Mouse (Mus musculus): ENCODE data around the gene Fam131a.
A peak's percentile ranks its signal among the peaks of the same experiment; 100 is the strongest.

Fam131a gene

DNA sequence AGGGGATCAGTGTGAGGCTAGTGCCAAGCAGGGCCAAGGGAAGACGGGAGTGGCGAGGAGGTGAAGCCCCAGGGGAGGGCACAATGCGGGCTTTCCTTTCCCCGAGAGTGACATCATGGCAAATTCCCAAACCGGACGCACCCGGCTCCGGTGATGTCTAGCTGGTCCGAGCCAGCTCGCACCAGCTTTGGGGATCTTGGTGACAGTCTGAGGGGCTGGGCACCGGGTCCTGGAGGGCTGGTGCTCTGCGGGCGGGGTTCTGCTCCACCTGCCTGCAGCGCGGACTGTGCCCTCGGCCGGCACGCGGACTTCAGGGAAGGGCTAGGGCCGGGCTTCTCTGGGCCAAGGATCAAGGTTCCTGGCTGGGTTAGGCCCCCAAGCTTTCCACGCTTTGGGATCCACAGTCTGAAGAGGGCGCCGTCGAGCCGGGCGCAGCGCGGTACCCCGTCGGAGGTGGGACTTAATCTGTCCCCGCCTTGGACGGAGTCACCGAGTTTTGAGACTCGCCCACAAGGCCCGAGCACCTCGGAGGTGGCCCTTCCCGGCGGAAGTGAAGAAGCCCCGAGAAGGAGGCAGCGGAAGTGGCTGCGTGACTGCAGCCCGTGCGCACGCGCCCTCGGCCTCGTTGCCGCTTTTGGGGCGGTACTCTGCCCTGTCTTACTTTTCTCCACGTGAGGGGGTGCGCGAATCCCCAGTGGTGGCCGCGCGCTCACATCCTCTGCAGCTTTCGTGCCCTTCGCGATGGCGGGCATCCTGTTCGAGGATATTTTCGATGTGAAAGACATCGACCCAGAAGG lies 24.3 kb downstream of the Fam131a start, which contains the start of the genes Polr2h and Clcn2:
TSS of gene Polr2h (plus strand) at position 485 of the 797 bp plus-strand sequence.
TSS of gene Clcn2 (minus strand) at position 566 of the 797 bp plus-strand sequence.
- DNase-seq = peak; percentile 94 to 98

- DNase-seq = peak in 1 of 2 experiments; percentile 3
Observed at GRCm38 (mm10) chr16:20717978-20718670, 25.1 kb downstream of the Fam131a start.

GRCm38 (mm10) chr16:20721808-20722207 lies 28.8 kb downstream of the Fam131a start:
- no peak for DNase-seq

DNA sequence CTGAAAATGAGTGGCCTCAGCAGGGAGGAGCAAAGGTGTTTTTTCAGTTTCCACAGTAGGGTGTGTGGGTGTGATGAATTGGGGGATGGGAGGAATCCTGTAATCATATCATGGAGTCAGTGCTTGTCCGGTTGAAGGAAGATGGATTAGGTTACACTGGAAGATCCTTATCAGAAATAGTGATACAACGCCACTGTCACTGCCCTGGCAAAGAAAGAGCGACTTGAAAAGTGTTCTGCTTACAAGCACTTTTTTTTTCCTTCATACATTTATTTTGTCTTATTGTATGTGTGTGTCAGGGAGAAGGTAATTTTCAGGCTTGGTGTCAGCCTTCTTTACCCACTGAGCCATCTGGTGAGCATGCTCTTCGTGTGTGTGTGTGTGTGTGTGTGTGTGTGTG lies 29.7 kb downstream of the Fam131a start:
- DNase-seq = no peak

DNA sequence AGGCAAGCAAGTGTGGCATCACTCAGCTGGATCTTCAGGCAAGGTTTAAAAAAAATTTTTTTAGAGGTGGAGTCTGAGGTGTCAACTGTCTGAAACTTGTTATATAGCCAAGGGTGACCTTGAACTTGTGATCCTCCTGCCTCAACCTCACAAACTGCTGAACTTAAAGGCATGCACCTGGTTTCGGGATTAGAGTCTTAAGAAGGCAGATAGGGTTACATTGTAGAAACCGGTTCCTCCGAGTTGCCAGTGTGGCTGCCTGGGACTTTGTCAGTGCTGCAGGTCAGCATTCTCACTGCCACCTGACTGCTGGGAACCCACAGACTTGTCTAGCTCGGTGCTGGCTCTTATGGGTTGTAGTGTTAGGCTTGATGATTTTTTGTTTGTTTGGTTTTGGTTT lies 30.2 kb downstream of the Fam131a start:
- no peak for DNase-seq

DNA sequence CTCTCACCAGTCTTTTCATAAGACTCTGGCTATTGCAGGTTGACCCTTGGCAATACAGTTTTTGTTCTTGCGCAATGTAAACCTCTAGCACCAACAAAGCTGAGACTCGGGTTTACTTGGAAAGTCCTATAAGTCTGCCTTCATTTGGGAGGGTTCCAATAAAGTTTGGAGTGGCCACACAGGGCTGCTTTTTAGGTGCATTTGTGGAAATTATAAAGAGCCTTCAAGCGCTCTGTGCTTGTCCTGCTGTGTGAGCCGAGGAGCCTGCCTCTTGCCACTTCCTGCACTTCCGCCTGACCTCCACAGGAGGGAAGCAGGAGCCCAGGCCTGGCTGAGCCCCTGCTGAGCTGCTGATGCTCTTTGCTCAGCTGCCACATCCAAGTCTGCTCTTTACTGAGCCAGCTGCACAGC lies 31.3 kb downstream of the Fam131a start:
- DNase-seq = peak; percentile 23 to 31

DNA sequence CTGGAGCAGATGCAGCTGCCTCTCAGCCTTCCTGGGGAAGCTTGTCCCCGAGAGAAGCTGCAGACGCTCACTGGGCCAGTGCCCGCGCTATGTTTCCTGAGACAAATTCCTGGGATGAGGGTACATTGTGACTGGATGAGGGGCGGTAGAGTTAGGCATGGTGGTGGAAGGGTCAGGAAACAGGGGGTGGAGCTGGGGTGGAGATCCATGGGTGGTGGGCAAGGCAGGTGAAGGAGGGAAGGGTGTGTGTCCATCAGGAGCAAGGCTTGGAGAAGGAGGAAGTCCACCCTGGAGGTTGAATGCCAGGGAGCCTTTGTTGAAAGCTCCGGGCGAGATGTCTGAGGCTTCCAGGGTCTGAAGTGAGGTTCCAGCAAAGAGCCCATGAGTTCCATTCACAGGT lies 32.3 kb downstream of the Fam131a start:
- no peak for DNase-seq

DNA sequence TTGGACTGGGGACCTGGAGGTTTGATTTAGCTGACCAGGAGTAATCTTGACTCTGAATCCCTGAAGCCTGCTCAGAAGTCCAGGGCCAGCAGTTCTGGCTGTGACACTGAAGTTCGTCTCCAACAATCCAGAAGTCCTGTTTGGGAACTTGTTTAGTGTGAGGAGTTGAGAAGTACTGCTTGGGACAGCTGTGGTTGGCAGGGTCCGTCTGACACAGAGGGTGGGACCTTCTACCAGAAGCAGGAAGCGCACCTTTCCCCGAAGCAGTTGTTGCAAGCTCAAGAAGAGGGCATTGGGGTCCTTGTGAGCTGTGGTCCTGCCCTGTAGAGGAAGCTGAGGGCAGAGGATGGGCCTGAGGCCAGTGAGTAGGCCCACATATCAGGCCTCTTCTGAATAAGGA lies 32.7 kb downstream of the Fam131a start:
- no peak for DNase-seq

- no peak for DNase-seq
Observed at GRCm38 (mm10) chr16:20726384-20726783, 33.3 kb downstream of the Fam131a start.

DNA sequence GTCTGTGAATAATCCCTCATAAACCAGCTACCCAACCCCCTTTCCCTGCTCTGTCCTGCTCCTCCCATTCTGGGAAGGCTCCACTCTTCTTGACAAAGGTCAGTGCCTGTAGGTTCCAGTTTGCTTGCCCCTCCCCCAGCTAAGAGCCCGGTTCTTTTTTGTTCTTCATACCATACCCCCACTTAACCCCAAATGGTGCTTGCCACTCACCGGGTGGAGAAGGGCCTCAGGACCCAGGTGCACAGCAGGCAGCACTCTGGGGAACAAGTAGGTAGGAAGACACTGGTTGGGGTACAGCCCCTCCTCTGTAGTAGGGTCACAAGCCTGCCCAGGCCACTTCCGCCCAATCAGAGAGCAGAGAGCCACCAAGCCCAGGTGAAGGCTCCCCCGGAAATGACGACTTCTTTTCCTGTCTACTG lies 37.3 kb downstream of the Fam131a start:
- no peak for DNase-seq

- no peak for DNase-seq
Observed at GRCm38 (mm10) chr16:20731688-20732087, 38.6 kb downstream of the Fam131a start.

DNA sequence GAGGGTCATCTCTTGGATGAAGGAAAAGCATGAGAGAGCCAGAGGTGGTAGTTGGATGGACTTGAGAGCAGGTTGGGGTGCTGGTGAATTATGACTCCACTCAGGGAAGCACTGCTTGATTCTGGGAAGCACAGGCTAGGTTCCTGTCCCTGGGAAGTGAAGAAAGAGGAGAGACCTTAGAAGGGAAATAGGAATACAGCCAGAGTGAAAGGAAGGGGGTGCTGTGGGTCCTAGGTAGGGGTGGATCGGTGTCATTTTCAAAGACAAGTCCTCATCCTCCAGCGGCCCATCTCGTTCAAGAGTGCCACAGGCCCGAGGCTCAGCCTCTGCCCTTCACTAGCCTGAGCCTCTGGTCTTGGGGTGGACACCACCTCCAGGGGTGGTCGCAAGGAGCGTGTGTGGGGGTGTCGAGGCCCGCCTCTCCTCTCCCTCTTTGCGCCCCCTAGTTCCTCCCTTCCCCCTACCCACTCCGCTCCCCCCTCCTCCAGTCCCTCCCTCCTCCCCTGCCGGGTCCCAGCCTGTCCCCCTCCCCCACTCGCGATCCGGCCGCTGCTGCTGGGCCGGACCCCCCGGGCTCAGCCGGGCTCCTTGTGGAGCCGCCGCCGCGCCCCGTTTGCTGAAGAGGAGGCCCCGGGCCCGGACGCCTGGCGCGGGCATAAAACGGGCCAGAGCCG lies 39.3 kb downstream of the Fam131a start:
- no peak for DNase-seq

- DNase-seq = no peak
Observed at GRCm38 (mm10) chr16:20732925-20733730, 40.1 kb downstream of the Fam131a start, which contains the start of gene Chrd. Gene Chrd (plus strand): TSS chr16:20733127.

DNA sequence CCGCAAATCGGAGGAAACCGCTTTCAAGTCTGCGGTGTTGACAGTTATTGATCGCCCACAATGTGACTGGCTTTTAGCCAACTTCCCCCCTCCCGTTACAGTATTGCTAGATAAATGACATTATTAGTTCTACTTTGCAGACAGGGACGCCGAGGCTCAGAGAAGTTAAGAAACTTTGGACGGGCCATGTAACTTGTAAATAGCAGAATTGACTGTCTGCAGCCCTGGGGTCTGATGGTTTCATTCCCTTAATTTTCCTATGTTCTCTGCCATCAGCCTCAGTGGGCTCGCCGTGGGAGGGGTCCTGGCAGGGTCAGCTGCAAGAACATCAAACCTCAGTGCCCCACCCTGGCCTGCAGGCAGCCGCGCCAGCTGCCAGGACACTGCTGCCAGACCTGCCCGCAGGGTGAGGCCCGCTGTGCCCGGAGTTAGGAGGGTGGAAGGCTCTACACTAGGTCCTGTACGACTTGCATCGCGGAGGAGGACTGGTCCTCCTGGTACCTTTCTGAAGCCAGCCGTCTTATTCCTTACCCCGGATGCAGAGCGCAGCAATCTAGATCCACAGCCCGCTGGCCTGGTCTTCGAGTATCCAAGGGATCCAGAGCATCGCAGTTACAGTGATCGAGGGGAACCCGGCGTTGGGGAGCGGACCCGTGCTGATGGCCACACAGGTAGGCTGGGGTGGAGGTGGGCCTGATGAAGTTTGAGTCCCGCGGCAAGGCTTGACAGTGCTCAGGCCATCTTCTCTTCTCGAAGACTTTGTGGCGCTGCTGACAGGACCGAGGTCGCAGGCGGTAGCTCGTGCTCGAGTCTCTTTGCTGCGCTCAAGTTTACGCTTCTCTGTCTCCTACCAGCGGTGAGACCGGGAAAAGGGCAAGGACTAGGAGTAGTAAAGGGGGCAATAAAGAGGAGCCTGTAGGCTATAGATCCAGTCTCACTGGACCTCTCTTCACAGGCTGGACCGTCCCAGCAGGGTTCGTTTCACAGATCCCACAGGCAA lies 41.0 kb downstream of the Fam131a start, which contains the start of gene Thpo:
TSS of gene Thpo (minus strand) at position 781 of the 1,000 bp plus-strand sequence.
- DNase-seq = no peak

GRCm38 (mm10) chr16:20735651-20736050 lies 42.6 kb downstream of the Fam131a start:
- DNase-seq = no peak

GRCm38 (mm10) chr16:20736168-20736567 lies 43.1 kb downstream of the Fam131a start:
- DNase-seq = no peak

DNA sequence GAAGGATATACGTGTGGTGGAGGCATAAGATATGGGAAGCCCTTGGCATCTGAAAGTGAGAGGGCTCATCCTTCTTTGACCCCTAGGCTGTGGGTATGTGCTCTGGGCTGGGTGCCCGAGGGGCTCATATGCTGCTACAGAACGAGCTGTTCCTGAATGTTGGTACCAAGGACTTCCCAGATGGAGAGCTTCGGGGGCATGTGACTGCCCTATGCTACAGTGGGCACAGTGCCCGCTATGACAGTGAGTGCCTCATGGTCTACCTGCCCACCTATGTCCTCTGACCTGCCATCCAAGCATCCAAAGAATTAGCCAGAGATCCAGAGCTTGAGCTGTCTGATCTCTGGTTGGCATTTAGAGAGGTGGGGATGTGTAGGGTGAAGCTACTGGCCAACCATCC lies 43.8 kb downstream of the Fam131a start:
- no peak for DNase-seq

DNA sequence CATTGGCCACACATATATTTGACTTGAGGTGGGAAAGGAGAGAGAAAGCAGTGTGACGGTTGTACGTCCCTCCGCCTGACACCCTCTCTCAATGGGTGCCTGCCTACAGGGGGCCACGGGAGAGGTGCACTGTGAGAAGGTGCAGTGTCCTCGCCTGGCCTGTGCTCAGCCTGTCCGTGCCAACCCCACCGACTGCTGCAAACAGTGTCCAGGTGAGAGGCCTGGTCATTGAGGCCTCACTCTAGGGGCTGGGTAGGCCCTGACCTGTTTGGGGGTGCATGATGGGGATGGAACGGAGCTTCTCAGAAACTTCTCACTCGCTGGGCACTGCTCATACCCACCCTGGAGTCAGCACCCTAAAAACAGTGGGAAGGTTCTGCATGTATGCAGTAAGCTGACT lies 46.8 kb downstream of the Fam131a start:
- DNase-seq = no peak

- no peak for DNase-seq
Observed at GRCm38 (mm10) chr16:20746641-20747040, 53.6 kb downstream of the Fam131a start.

- no peak for DNase-seq
Observed at GRCm38 (mm10) chr16:20750518-20750917, 57.5 kb downstream of the Fam131a start.

All from thymus, postnatal 36 days (tissue).